Mouse (Mus musculus): ENCODE measurements around the gene Rsg1.

Gene Rsg1

DNA sequence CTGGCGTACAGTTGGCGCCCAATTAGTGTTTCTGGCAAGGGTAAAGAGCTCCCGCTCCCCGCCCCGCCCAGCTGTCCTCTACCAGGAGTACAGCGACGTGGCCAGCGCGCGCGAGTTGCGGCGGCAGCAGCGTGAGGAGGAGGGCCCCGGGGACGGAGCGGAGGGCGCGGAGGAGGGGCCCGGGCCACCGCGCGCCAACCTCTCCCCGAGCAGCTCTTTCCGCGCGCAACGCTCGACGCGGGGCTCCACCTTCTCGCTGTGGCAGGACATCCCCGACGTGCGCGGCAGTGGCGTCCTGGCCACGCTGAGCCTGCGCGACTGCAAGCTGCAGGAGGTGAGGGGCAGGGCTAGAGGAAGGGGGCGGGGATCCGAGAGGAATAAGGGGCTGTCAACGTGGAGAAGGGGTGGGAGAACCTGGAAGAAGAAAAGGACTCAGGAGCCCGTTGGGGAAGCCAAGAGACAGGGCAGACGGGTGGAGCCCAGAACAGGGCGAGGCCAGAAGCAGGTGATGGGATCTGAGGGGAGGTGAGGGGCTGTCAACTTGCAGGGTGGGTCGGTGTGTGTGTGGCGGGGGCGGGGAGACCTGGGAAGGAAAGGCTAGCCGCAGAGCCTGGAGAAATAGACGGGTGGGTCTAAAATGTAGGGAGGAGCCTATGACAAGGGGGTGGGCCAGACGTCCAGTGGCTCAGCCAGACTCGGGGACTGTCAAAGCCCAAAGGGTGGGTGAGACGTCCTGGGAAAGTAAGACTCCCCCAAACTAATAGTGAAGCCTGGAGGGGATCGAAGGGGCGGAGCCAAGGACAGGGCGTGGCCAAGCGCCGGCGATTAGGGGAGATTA is 34.2 kb downstream of the Rsg1 start:
- no peak for DNase-seq (ENCODE audit: low read depth, low spot score)
- peaks cover 2% of the 10 kb centered on the region for H3K27me3 ChIP-seq (ENCODE audit: control insufficient read depth, insufficient read depth, low read length, poor library complexity, severe bottlenecking)
- no peaks in the 10 kb centered on the region for H3K36me3 ChIP-seq (ENCODE audit: control insufficient read depth, insufficient read depth, low read length, poor library complexity, severe bottlenecking)

DNA sequence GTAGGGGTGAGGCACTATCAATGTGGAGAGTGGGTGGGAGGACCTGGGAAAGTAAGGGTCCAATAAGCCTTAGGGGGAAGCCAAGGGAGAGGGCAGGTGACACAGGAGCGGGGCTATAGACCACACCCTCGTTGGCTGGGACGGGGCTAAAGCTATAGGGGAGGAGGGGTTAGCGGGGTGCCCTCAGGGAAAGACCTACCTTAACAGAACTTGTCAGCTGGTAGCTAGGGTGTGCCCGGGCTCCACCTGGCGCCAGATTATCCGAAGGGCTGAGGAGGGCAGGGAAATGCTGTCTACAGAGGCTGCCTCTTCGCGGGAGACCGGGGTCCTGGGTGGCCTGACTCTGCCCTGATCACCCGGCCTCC is 34.8 kb downstream of the Rsg1 start:
- Histone ChIP-seq H3K27me3 (ENCODE audit: control insufficient read depth, insufficient read depth, low read length, poor library complexity, severe bottlenecking) (peaks cover 2% of the 10 kb centered on the region), H3K36me3 (ENCODE audit: control insufficient read depth, insufficient read depth, low read length, poor library complexity, severe bottlenecking) (no peaks in the 10 kb centered on the region)
- no peak for DNase-seq (ENCODE audit: low read depth, low spot score)

DNA sequence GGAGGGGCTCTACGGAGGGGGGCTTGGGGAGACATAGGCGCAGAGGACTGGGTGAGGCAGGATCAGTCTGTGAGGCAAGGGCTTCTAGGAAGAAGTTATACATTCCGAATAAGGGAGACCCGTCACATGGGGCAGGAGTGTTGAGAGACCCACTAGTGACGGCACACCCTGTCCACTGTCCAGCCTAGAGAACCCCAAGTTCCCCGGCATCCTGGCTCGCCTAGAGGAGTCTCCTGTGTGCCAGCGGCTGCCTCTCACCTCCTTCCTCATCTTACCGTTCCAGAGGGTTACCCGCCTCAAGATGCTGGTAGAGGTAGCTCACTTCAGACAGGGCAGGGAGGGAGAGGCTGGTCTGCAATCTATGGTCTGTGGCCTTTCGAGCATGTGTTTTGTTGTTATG is 35.6 kb downstream of the Rsg1 start:
- H3K27me3 ChIP-seq (ENCODE audit: control insufficient read depth, insufficient read depth, low read length, poor library complexity, severe bottlenecking), result peaks cover 2% of the 10 kb centered on the region
- H3K36me3 ChIP-seq (ENCODE audit: control insufficient read depth, insufficient read depth, low read length, poor library complexity, severe bottlenecking), result no peaks in the 10 kb centered on the region
- DNase-seq (ENCODE audit: low read depth, low spot score), result no peak

DNA sequence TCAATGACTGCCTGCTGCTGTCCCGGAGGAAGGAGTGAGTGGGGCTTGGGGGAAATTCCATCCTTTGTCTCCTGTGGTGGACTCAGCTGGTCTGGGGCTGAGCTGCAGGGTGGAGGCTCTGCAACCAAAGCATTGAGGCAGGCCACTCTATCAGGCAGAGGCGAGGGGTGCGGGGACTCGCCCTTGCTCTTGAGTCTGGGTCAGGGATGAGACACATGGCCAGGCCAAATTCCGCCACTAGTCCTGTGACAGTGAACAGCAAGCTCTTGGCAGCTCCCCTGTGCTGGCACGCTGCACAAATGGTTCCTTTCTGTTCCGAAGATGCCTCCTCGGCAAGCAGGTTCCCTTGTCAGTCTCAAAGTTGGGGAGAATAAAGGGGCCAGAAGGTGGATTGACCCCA is 37.3 kb downstream of the Rsg1 start:
- DNase-seq (ENCODE audit: low read depth, low spot score), result no peak
- H3K36me3 ChIP-seq (ENCODE audit: control insufficient read depth, insufficient read depth, low read length, poor library complexity, severe bottlenecking), result no peaks in the 10 kb centered on the region
- no peaks in the 10 kb centered on the region; the same call in 1 of the 2 replicates for H3K27me3 ChIP-seq (ENCODE audit: control insufficient read depth, insufficient read depth, low read length, poor library complexity, severe bottlenecking)

DNA sequence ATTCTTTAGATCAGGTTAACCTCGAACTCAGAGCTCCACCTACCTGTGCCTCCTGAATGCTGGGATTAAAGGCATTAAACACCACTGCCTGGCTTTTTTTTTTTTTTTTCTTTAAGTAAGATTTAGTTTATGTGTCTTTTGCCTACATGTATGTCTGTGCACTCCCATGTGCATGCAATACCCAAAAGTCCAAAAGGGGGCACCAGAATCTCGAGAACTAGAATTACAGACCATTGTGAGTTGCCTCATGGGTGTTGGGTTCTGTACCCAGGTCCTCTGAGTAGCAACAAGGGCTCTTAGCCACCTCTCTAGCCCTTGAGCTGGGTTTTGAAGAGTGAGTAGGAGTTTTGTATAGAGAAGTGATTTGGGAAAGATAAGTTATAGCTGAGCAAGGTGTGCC is 38.9 kb downstream of the Rsg1 start:
- peak; percentile 27 for DNase-seq (ENCODE audit: low read depth, low spot score)
- Histone ChIP-seq H3K36me3 (ENCODE audit: control insufficient read depth, insufficient read depth, low read length, poor library complexity, severe bottlenecking) (no peaks in the 10 kb centered on the region), H3K27me3 (ENCODE audit: control insufficient read depth, insufficient read depth, low read length, poor library complexity, severe bottlenecking) (no peaks in the 10 kb centered on the region; the same call in 1 of the 2 replicates)

DNA sequence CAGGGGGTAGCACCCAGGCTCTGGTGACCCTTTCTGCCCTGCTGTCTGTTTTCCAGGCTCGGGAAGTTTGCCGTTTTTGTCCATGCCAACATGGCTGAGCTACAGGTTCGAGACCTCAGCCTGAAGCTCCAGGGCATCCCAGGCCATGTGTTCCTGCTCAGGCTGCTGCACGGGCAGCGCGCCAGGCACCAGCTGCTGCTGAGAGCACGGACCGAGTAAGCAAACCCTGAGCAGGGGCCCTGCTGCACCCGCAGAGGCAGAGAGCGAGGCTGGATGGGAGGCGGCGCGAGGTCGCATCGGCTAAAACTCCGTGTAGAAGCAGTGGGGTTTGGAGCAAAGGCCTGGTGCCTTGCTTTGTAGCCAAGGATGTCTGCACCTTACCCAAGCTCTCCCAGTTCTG is 40.5 kb downstream of the Rsg1 start:
- DNase-seq (ENCODE audit: low read depth, low spot score), result no peak
- H3K27me3 ChIP-seq (ENCODE audit: control insufficient read depth, insufficient read depth, low read length, poor library complexity, severe bottlenecking), result no peaks in the 10 kb centered on the region; the same call in 1 of the 2 replicates
- H3K36me3 ChIP-seq (ENCODE audit: control insufficient read depth, insufficient read depth, low read length, poor library complexity, severe bottlenecking), result no peaks in the 10 kb centered on the region

DNA sequence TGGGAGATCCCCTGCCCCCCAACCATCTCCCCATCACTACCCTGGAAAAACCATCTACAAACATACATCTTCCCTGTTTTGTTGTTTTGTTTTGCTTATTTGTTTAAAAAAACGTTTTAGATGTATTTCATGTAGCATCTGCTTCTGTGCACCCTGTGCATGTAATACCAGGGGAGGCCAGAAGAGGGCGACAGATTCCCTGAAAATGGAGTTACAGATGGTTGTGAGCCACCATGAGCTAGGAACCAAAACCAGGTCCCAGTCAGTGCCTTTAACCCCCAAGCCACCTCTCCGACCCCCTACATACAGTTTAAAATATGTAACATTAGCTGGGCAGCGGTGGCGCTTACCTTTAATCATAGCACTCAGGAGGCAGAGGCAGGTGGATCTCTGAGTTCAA is 43.7 kb downstream of the Rsg1 start:
- peak; percentile 61 for DNase-seq (ENCODE audit: low read depth, low spot score)
- Histone ChIP-seq H3K36me3 (ENCODE audit: control insufficient read depth, insufficient read depth, low read length, poor library complexity, severe bottlenecking) (no peaks in the 10 kb centered on the region), H3K27me3 (ENCODE audit: control insufficient read depth, insufficient read depth, low read length, poor library complexity, severe bottlenecking) (no peaks in the 10 kb centered on the region)

DNA sequence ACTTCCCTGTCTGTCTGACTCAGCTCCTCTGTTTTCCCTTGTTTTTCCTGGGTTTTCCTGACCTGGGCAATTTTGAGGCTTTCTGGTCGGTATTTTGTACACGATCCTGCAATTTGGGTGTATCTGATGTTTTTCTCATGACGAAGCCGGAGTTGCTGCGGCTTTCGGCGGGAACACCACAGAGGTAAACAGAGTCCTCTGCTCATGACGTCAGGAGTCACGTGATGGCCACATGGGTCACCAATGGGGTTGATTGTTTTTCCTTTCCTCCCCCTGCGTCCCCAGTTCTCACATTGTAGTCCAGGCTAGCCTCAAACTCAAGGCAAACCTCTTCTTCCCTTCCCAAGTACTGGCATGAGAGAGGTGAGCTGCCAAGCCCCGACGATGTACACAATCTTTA is 45.7 kb downstream of the Rsg1 start:
- DNase-seq (ENCODE audit: low read depth, low spot score), result no peak
- Histone ChIP-seq H3K36me3 (ENCODE audit: control insufficient read depth, insufficient read depth, low read length, poor library complexity, severe bottlenecking) (no peaks in the 10 kb centered on the region), H3K27me3 (ENCODE audit: control insufficient read depth, insufficient read depth, low read length, poor library complexity, severe bottlenecking) (no peaks in the 10 kb centered on the region)

DNA sequence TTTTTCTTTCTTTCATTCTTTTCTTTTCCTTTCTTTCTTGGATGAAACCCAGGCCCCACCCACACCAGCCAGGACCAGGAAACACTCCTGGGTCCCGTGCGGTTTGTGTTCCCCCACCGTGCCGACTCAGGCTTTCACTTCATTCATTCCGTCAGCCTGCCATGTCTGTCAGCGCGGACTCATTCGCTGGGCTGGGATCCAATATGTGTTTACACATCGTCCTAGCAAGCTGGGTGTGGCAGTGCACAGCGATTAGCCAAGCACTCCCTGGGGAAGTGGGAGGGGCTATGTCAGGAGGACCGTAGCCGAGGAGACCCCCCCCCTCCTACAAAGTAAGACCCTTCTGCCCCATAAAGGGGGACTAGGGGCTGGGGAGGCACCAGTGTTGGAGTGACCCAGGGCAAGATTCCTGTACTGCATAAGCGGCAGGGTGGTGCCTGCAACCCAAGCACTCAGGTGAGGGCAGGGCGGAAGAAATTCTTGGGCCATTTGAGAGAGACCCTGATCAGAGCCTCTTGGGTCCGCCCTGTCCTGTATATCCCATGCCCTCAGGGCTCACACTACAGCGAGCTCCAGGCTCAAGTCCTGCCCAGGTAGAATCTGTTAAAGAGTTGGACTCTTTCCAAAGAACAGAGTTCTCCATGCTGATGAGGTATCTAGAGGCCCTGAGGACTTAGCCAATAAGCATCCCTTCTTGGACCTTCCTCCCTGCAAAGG is 46.4 kb downstream of the Rsg1 start:
- H3K36me3 ChIP-seq (ENCODE audit: control insufficient read depth, insufficient read depth, low read length, poor library complexity, severe bottlenecking), result no peaks in the 10 kb centered on the region
- no peak for DNase-seq (ENCODE audit: low read depth, low spot score)
- H3K27me3 ChIP-seq (ENCODE audit: control insufficient read depth, insufficient read depth, low read length, poor library complexity, severe bottlenecking), result no peaks in the 10 kb centered on the region

DNA sequence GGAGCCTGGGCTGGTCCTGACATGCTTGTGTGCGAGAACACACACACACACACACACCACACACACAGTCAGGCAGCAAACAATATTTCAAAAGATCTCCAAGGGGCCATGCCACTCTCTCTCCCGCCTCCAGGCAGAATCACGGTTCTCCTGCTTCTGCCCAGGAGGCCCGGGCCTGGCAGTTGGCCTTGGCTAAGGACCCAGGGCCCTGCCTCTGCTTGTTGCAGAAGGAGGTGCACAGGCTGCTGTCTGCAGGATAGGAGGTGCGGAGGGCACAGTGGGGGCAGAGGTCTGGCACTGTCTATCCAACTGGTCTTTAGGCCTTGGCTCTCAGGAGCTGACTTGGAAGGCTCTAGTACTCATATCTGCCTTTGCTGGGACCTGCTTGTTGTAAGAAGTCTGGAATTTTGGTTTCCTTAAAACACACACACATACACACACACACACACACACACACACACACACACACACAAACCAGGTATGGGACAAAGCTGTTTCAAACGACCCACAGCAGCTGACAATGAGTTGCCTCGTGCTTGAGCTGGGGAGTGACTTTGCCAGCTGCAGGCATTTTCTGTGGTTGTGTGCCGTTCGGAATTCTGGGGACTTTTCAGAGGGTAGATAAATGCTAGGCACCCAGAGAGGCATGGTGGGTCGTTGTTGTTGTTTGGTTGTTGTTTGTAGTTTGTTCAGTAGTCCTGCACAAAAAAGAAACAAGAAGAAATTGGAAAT is 49.3 kb downstream of the Rsg1 start:
- no peak for DNase-seq (ENCODE audit: low read depth, low spot score)
- Histone ChIP-seq H3K27me3 (ENCODE audit: control insufficient read depth, insufficient read depth, low read length, poor library complexity, severe bottlenecking) (no peaks in the 10 kb centered on the region), H3K36me3 (ENCODE audit: control insufficient read depth, insufficient read depth, low read length, poor library complexity, severe bottlenecking) (no peaks in the 10 kb centered on the region)

DNA sequence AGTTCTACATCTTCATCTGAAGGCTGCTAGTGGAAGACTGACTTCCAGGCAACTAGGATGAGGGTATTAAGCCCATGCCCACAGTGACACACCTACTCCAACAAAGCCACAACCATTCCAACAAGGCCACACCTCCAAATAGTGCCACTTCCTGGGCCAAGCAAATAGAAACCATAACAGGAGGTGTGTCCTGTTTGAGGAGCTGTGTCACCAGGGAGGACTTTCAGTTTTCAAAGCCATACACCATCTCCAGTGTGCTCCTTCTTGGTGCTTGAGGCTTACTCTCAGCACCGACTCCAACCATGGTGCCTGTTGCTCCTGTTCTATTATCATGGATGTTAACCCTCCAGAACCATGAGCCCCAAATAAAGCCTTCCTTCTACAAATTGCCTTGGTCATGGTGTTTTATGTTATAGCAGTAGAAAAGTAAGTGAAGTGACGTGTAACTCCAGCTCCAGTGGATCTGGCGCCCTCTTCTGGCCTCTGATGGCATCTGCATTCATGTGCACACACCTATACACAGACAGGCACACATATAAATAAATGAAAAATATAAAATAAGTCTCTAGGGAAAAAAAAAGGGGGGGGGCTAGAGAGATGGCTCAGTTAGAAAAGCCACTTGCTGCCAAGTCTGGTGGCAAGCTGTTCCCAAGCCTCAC is 52.4 kb downstream of the Rsg1 start:
- Histone ChIP-seq H3K36me3 (ENCODE audit: control insufficient read depth, insufficient read depth, low read length, poor library complexity, severe bottlenecking) (no peaks in the 10 kb centered on the region), H3K27me3 (ENCODE audit: control insufficient read depth, insufficient read depth, low read length, poor library complexity, severe bottlenecking) (no peaks in the 10 kb centered on the region)
- no peak for DNase-seq (ENCODE audit: low read depth, low spot score)

DNA sequence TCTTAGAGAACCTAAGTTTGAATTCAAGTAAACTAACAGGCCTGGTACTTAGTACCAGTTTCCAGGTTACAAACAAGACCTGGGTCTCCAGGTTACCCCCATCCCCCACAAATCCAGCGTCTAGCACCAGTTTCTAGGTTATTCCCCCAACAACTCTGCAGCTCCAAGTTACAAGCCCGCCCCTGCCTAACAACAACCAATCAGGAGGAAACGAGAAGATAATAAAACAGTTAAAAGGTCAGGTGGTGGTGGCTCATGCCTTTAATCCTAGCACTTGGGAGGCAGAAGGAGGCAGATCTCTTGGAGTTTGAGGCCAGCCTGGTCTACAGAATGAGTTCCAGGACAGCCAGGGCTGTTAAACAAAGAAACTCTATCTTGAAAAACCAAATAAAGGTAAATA is 53.5 kb downstream of the Rsg1 start:
- no peaks in the 10 kb centered on the region for H3K27me3 ChIP-seq (ENCODE audit: control insufficient read depth, insufficient read depth, low read length, poor library complexity, severe bottlenecking)
- DNase-seq (ENCODE audit: low read depth, low spot score), result no peak
- H3K36me3 ChIP-seq (ENCODE audit: control insufficient read depth, insufficient read depth, low read length, poor library complexity, severe bottlenecking), result no peaks in the 10 kb centered on the region

DNA sequence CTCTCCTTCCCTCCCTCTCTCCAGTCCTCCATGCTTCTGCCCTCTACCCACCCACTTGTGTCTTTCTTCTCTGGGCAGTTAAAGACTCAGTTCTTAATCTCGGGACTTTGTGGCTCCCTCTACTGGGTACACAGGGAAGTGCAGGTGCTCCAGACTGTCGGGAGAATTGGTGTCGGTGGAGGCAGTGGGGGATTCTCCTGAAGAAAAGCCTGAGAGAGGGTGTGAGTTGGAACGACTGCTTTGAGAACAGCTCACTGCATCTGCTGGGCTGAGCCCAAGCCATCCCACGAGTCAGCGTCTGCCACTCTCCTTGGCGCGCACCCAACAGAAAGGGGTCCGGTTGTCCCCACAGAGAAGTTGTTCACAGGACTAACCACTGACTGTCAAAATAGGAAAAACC is 54.1 kb downstream of the Rsg1 start:
- DNase-seq (ENCODE audit: low read depth, low spot score), result peak; percentile 64
- no peaks in the 10 kb centered on the region for H3K27me3 ChIP-seq (ENCODE audit: control insufficient read depth, insufficient read depth, low read length, poor library complexity, severe bottlenecking)
- H3K36me3 ChIP-seq (ENCODE audit: control insufficient read depth, insufficient read depth, low read length, poor library complexity, severe bottlenecking), result no peaks in the 10 kb centered on the region

DNA sequence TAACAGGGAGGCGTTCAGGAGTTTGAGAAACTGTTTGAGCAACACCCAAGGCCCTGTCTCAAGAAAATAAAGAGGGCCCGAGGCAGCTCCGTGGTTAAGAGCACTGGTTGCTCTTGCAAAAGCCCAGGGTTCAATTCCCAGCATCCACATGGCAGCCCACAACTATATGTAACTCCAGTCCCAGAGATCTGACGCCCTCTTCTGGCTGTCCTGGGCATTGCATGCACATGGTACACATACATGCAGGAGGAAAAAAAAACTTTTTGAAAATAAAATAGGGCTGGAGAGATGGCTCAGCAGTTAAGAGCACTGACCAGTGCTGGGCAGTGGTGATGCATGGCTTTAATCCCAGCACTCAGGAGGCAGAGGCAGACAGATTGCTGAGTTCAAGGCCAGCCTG is 54.6 kb downstream of the Rsg1 start:
- Histone ChIP-seq H3K36me3 (ENCODE audit: control insufficient read depth, insufficient read depth, low read length, poor library complexity, severe bottlenecking) (no peaks in the 10 kb centered on the region), H3K27me3 (ENCODE audit: control insufficient read depth, insufficient read depth, low read length, poor library complexity, severe bottlenecking) (no peaks in the 10 kb centered on the region)
- peak; percentile 28 for DNase-seq (ENCODE audit: low read depth, low spot score)

DNA sequence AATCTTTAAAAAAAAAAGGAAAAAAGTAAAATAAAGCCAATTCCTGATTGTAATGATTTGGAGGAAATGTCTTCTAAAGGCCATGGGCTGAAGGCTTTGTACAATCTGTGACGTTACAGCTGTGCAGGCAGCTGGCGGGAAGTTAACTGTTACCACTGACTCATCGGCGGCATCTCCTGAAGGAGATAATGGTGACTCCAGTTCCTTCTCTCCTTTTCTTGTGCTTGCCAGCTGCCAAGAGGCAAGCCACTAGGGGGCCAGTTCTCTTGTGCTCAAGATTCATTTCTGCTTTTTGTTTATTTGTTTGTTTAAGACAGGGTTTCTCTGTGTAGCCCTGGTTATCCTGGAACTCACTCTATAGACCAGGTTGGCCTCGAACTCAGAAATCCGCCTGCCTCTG is 55.3 kb downstream of the Rsg1 start:
- Histone ChIP-seq H3K27me3 (ENCODE audit: control insufficient read depth, insufficient read depth, low read length, poor library complexity, severe bottlenecking) (no peaks in the 10 kb centered on the region), H3K36me3 (ENCODE audit: control insufficient read depth, insufficient read depth, low read length, poor library complexity, severe bottlenecking) (no peaks in the 10 kb centered on the region)
- peak; percentile 26 for DNase-seq (ENCODE audit: low read depth, low spot score)

Data from splenic B cell, adult 2 months (primary cell).